Mouse (Mus musculus): ENCODE measurements at regions not wholly inside any gene's neighbourhood (a gene's known extent, or its start where the extent isn't known, plus 50 kb on each side); places are given as distances from the start of the nearest gene placed in this dataset.

DNA sequence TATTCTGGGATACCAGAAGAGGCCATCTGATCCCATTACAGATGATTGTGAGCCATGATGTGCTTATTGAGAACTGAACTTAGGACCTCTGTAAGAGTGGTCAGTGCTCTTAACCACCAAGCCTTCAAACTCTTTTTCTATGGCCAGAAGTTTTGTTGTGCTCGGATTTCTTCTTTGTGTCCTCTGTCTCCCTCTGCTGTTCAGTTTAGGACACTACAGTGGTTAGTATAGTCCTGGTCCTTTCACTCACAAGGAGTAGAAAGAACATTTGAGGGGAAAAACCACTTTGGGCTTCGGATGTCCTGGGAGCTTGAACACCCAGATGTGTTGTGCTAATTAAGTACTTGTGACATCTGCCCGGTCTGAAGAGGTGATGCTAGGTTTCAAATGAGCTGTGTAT, 310.4 kb upstream of the Stxbp6 start:
- DNase-seq: no peak
